Mouse (Mus musculus) frontal cortex, adult 2 months (tissue): ENCODE measurements at regions not wholly inside any gene's neighbourhood (a gene's known extent, or its start where the extent isn't known, plus 50 kb on each side); places are given as distances from the start of the nearest gene placed in this dataset.
"Not testable (repeated sequence)": the region's sequence is repeated elsewhere in the genome, so short reads cannot be mapped to it uniquely, and the experiment has no call there.

Experiments used
- DNase-seq, 2 experiments: peaks; one replicate each; pipeline ENCODE4 v3.0.0; 2022; ENCODE audit warnings: low spot score in 1 of 2; ENCODE audit errors: extremely low spot score in 1 of 2

DNA sequence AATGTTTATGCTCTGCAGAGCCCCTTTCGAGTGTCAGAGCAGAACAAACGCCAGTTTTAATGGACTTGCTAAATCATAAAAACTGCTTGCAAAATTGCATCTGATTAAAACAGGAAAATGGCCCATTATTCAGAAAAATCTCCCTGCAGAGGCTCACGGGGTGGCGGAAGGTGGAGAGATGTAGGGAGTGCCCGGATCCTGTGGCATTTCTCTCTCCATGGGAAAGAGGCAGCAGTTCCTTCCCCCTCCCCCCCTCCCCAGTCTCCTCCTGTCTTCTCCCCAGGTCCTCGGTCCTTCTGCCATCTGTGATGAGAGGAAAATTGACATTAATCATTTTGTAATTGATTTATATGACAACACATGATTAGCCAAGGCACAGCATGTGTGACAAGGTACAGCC, 195.6 kb downstream of the Trim29 start:
- DNase-seq, result no peak

- DNase-seq, result no peak
Measured at GRCm38 (mm10) chr9:43512806-43513205, 202.2 kb downstream of the Trim29 start.

GRCm38 (mm10) chr9:43514731-43515458, 204.2 kb downstream of the Trim29 start:
- no peak for DNase-seq

- no peak for DNase-seq
Measured at GRCm38 (mm10) chr9:43520931-43521330, 210.3 kb downstream of the Trim29 start.

- no peak for DNase-seq
Measured at GRCm38 (mm10) chr9:43524947-43525565, 214.4 kb downstream of the Trim29 start.

DNA sequence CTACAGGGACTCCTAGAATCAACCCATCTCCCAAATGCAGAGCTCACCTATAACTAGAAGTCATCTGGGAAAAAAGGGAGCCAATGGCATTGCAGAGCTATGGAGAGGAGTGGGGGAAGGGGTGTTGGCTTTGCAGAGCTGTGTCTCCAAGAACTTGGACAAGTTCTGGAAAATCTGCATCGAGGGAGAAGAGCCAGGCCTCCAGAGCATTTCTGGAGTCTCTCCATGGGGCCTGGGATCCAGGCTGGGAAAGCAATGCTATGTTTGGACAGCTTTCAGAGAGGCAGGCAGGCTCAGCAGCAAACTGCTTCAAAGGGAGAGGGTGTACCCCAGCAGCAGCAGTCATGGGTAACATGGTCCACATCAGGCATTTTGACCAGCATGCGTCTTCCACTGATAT, 211.6 kb upstream of the Nectin1 start:
- no peak for DNase-seq

GRCm38 (mm10) chr9:43535967-43536366, 207.8 kb upstream of the Nectin1 start:
- peak in 1 of 2 experiments; percentile 50 for DNase-seq

DNA sequence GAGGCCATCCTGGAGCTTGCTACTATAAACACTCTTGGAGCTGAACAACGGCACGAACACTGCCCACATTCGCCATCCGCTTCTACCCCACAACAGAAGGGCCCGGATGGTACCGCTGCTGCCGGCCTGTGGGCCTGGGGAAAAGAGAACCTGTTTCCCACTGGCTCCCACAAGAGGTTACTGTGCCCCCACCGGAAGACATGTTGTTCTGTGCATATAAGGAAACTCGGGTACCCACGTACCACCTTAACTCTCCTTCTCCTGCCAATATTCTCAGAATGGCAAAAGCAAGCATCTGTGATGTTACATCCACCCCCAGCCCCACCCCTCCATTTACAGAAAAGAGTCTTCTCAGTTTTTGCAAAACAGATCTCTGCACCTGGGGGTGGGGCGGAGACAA, 206.7 kb upstream of the Nectin1 start:
- peak; percentile 78 to 80 for DNase-seq

GRCm38 (mm10) chr9:43540131-43540530, 203.7 kb upstream of the Nectin1 start:
- DNase-seq, result no peak

GRCm38 (mm10) chr9:43541234-43541633, 202.6 kb upstream of the Nectin1 start:
- DNase-seq, result no peak

DNA sequence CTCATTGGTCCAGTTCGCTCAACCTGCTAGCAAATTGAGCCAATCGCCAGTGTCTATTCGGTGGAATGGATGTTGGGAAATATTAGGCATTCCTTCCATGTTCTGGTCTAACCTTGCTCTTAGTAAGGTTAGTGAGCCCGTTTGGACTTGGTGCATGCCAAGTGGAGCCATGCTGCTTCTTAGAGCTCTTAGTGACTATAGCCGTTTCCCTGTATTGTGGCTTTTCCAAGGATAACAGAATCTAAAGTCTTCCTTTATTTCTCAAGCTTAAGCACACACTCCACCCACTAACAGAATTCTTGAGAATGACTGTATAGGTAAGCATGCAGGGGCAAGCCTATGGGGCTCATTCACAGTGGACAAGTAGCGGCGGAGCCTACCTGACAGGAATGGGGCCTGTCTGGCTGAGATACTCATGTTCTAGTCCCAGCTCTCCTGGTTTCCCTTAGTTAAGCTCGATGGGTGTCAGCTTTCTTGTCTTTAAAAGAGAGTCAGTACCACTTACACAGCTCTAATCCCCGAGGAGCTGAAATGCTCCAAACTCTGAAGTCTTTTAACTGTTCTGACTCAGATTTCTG, 201.6 kb upstream of the Nectin1 start:
- DNase-seq, result no peak

DNA sequence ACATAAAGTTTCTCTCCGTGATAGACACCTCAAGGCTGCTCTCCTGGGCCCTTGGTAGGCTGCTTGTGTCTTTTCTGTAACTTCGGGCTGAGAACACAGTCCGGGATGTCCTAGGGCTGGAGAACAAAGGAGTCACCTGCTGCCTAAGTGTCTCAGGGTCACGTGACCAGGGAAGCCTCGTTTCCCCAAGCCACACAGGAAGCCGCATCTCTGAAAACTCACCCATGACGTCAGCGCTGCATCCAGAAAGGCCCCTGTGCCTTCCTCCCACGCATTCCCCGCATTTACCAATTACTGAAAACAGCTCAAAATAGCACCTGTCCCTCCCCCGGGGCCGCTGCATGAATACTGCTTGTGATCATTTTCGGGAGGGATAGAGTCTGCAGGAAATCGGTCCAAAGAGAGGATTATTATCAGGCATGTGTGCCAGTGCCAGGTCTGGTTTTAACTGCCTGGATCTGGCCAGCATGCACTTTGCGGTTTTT, 198.7 kb upstream of the Nectin1 start:
- DNase-seq, result peak; percentile 55 to 85

GRCm38 (mm10) chr9:43548883-43549282, 194.9 kb upstream of the Nectin1 start:
- peak; percentile 28 to 67 for DNase-seq

- DNase-seq, result no peak
Measured at GRCm38 (mm10) chr9:43549293-43549692, 194.5 kb upstream of the Nectin1 start.

- DNase-seq, result not testable (repeated sequence)
Measured at GRCm38 (mm10) chr9:43552758-43553157, 191.0 kb upstream of the Nectin1 start.

DNA sequence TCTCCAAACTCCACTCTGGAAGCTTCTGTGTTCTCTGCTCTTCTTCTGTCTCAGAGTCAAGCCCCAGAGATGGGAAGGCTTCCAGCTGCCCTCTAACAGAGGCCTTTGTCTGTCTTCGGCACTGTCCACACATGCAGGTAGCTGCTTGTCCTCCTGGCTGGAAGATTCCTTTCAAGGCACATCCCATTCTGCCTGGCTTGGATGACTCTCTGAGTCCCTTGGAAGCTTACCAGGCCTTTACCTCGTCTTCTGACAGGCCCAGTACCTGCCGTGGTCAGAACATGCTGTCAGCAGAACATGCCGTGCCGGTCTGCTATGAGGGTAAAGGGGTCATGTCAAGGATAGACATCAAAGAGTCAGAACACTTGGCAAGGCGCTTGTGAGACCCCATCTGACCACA, 181.8 kb upstream of the Nectin1 start:
- no peak for DNase-seq

- DNase-seq, result no peak
Measured at GRCm38 (mm10) chr9:43564239-43564906, 179.4 kb upstream of the Nectin1 start.

- no peak for DNase-seq
Measured at GRCm38 (mm10) chr9:43568851-43569250, 174.9 kb upstream of the Nectin1 start.

DNA sequence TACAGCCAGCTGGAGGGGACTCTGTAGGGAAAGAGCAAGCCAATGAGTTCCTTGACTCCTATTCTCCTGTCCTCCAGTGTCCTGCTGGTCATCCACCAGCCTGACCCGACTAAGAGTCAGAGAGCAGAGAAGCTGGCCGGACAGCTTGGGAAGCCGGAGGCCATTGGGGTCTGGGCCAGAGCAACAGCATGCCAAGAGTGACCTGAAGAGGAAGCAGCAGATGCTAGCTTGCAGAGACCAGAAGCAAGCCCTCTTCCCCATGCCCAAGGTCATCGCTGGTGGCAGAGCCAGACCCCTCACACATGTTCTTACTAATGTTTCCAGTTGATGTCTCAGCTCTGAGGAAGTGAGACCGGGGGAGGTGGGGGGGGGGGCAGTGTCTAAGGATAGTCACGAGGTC, 172.7 kb upstream of the Nectin1 start:
- DNase-seq, result no peak

- DNase-seq, result no peak
Measured at GRCm38 (mm10) chr9:43575659-43576058, 168.1 kb upstream of the Nectin1 start.

- no peak for DNase-seq
Measured at GRCm38 (mm10) chr9:43580653-43581052, 163.1 kb upstream of the Nectin1 start.
